Mouse (Mus musculus) CH12F3 (cell line): ENCODE measurements around the gene Ralgds.

Experiments used
- in situ Hi-C: fragments of 300-500 bp; cut with MboI; formaldehyde crosslinking; loops from 2 replicates; pipeline ENCODE4 v1.14.3; 2020; ENCODE audit warnings: low sequenced_read_pairs

Gene Ralgds

GRCm38 (mm10) chr2:28557452-28557851 lies 44.5 kb downstream of the Ralgds start:
- in situ Hi-C loops, result loop anchor here (5.0 kb wide), 1 partner anchor 40 kb away; no protein-coding TSS in a partner anchor

- in situ Hi-C loops, result no loop called here
These were observed 50.4 kb downstream of the Ralgds start, which contains the start of gene Cel for GRCm38 (mm10) chr2:28563303-28563702. Gene Cel (minus strand): TSS chr2:28563403.

GRCm38 (mm10) chr2:28563830-28564229 lies 50.9 kb downstream of the Ralgds start:
- in situ Hi-C loops, result no loop called here

GRCm38 (mm10) chr2:28564380-28564779 lies 51.5 kb downstream of the Ralgds start:
- in situ Hi-C loops, result no loop called here

GRCm38 (mm10) chr2:28566545-28566944 lies 53.6 kb downstream of the Ralgds start:
- in situ Hi-C loops, result no loop called here

- in situ Hi-C loops, result no loop called here
These were observed 57.0 kb downstream of the Ralgds start for GRCm38 (mm10) chr2:28569903-28570302.

GRCm38 (mm10) chr2:28575341-28575740 lies 62.4 kb downstream of the Ralgds start:
- in situ Hi-C loops, result no loop called here

- in situ Hi-C loops, result no loop called here
These were observed 63.9 kb downstream of the Ralgds start for GRCm38 (mm10) chr2:28576815-28577214.

GRCm38 (mm10) chr2:28578003-28578402 lies 65.1 kb downstream of the Ralgds start:
- in situ Hi-C loops, result no loop called here

- in situ Hi-C loops, result no loop called here
These were observed 69.9 kb downstream of the Ralgds start for GRCm38 (mm10) chr2:28582647-28583353.

GRCm38 (mm10) chr2:28583651-28584050 lies 70.7 kb downstream of the Ralgds start, which contains the start of gene Gtf3c5:
Gene Gtf3c5 (minus strand): TSS chr2:28583751.
- in situ Hi-C loops, result no loop called here

GRCm38 (mm10) chr2:28585043-28585571 lies 72.2 kb downstream of the Ralgds start:
- in situ Hi-C loops, result no loop called here

- in situ Hi-C loops, result no loop called here
These were observed 72.8 kb downstream of the Ralgds start for GRCm38 (mm10) chr2:28585730-28586129.

GRCm38 (mm10) chr2:28588574-28588973 lies 75.6 kb downstream of the Ralgds start:
- in situ Hi-C loops, result no loop called here

GRCm38 (mm10) chr2:28591479-28591878 lies 78.6 kb downstream of the Ralgds start:
- in situ Hi-C loops, result no loop called here

GRCm38 (mm10) chr2:28592809-28593208 lies 79.9 kb downstream of the Ralgds start:
- in situ Hi-C loops, result no loop called here

GRCm38 (mm10) chr2:28596021-28596420 lies 83.1 kb downstream of the Ralgds start:
- in situ Hi-C loops, result no loop called here

- in situ Hi-C loops, result no loop called here
These were observed 84.1 kb downstream of the Ralgds start for GRCm38 (mm10) chr2:28596998-28597397.

GRCm38 (mm10) chr2:28597733-28598547 lies 85.0 kb downstream of the Ralgds start:
- in situ Hi-C loops, result no loop called here

- in situ Hi-C loops, result no loop called here
These were observed 86.0 kb downstream of the Ralgds start for GRCm38 (mm10) chr2:28598692-28599568.

- in situ Hi-C loops, result no loop called here
These were observed 86.6 kb downstream of the Ralgds start for GRCm38 (mm10) chr2:28599569-28599900.
